Mouse (Mus musculus) gastrocnemius, postnatal 36 days (tissue): ENCODE data around the gene Ambn. TPM values are rescaled to one million over a fixed set of nuclear protein-coding genes. Genes with fewer than 3 reads are reported as not detected.
"Not testable (repeated sequence)": the region's sequence is repeated elsewhere in the genome, so short reads cannot be mapped to it uniquely, and the experiment has no call there.

ENCODE experiments used
- DNase-seq, 2 experiments: peaks; one replicate each; pipeline ENCODE4 v3.0.0; 2022
- intact Hi-C: fragments of 180-260 bp; cut with DNase I; formaldehyde crosslinking; loops from one replicate; pipeline ENCODE4 v1.15.1; 2025
- long read RNA-seq, 2 experiments: library from polyadenylated mRNA; stranded (forward); transcript quantifications; one replicate each; pipeline ENCODE4 v2.0.0; 2021
- total RNA-seq, 2 experiments: library from RNA; stranded (reverse); gene quantifications; 2 replicates each; pipeline ENCODE4 v1.2.3; 2021

Ambn gene
- not detected for total RNA-seq
- long read RNA-seq, experiment 1: 0 reads
- long read RNA-seq, experiment 2: 0 reads

- DNase-seq: no peak
- intact Hi-C loops: no loop called here
These were observed at the start of gene Ambn for GRCm38 (mm10) chr5:88455691-88456090. Ambn (plus strand) TSS chr5:88455991.

GRCm38 (mm10) chr5:88420319-88421065 lies 35.3 kb upstream of the Ambn start:
- intact Hi-C loops: no loop called here
- no peak for DNase-seq

- intact Hi-C loops: not testable (repeated sequence)
These were observed 30.9 kb upstream of the Ambn start for GRCm38 (mm10) chr5:88424892-88425291.

GRCm38 (mm10) chr5:88426753-88427152 lies 29.0 kb upstream of the Ambn start:
- no peak for DNase-seq
- intact Hi-C loops: no loop called here

More at GRCm38 (mm10) chr5:88424892-88425291, 30.9 kb upstream of the Ambn start:
- DNase-seq: not testable (repeated sequence)

- intact Hi-C loops: no loop called here
These were observed 11.7 kb downstream of the Ambn start for GRCm38 (mm10) chr5:88467471-88467870.

GRCm38 (mm10) chr5:88468807-88469704 lies 13.3 kb downstream of the Ambn start:
- intact Hi-C loops: no loop called here
- DNase-seq: no peak

More at GRCm38 (mm10) chr5:88467471-88467870, 11.7 kb downstream of the Ambn start:
- DNase-seq: no peak

- DNase-seq: no peak
- intact Hi-C loops: no loop called here
These were observed 31.9 kb downstream of the Ambn start, which contains the start of gene Enam for GRCm38 (mm10) chr5:88487675-88488074. Enam (plus strand) TSS chr5:88487975.

- intact Hi-C loops: no loop called here
- no peak for DNase-seq
These were observed 33.2 kb downstream of the Ambn start for GRCm38 (mm10) chr5:88489004-88489403.

GRCm38 (mm10) chr5:88491111-88491510 lies 35.3 kb downstream of the Ambn start:
- no peak for DNase-seq
- intact Hi-C loops: no loop called here

GRCm38 (mm10) chr5:88499781-88500180 lies 44.0 kb downstream of the Ambn start:
- no peak for DNase-seq

GRCm38 (mm10) chr5:88508555-88508954 lies 52.8 kb downstream of the Ambn start:
- intact Hi-C loops: no loop called here
- DNase-seq: no peak

More at GRCm38 (mm10) chr5:88499781-88500180, 44.0 kb downstream of the Ambn start:
- intact Hi-C loops: no loop called here

GRCm38 (mm10) chr5:88508990-88509389 lies 53.2 kb downstream of the Ambn start:
- intact Hi-C loops: no loop called here
- DNase-seq: no peak

Other genes starting within 250 kb of the Ambn start
- gene Gm7714, start 187.1 kb upstream of the Ambn start, total RNA-seq: not detected
- gene Prol1, start 138.7 kb upstream of the Ambn start, total RNA-seq: not detected
- gene Amtn, start 79.9 kb upstream of the Ambn start, total RNA-seq: not detected
- gene Enam, start 32.0 kb downstream of the Ambn start, total RNA-seq: not detected
- gene Jchain, start 71.9 kb downstream of the Ambn start, total RNA-seq: under 1 TPM; 0.30 to 0.33 TPM
- gene Utp3, start 98.5 kb downstream of the Ambn start, total RNA-seq: 10 to 100 TPM; 20.5 to 23.6 TPM
- gene Rufy3, start 109.0 kb downstream of the Ambn start, total RNA-seq: 1 to 10 TPM; 6.6 to 6.7 TPM
- gene Grsf1, start 220.2 kb downstream of the Ambn start, total RNA-seq: 100 to 1,000 TPM; 115 to 129 TPM